Mouse (Mus musculus) ES-Bruce4 (cell line): Measurements from ENCODE around the gene 2310034G01Rik.

Experiments
- CTCF ChIP-seq: IDR thresholded peaks from one replicate; pipeline ENCODE4 v1.8.1; 2011; ENCODE audit warnings: low read depth, low read length
- EP300 ChIP-seq: IDR thresholded peaks from 2 replicates; pipeline ENCODE4 v1.6.1; 2011; ENCODE audit warnings: low read depth, low read length; ENCODE audit not compliant: insufficient read depth
- POLR2A ChIP-seq: IDR thresholded peaks from one replicate; pipeline ENCODE4 v1.8.1; 2011; ENCODE audit warnings: low read length; ENCODE audit not compliant: insufficient read depth

- TF ChIP-seq POLR2A (no peak), EP300 (no peak), CTCF (no peak)
Observed at GRCm38 (mm10) chr19:46326756-46327305, 23.3 kb downstream of the 2310034G01Rik start, which contains the start of gene Psd.
